Mouse (Mus musculus): ENCODE measurements around the gene Sgcb. TPM values are rescaled to one million over a fixed set of nuclear protein-coding genes. Genes with fewer than 3 reads are reported as not detected.

Sgcb gene
- polyA plus RNA-seq, 1 experiment from 2014 or later: 20.5 TPM

- DNase-seq (ENCODE audit: low spot score): no peak
- 86% methylated on average over 6 of the region's 6 CpGs for WGBS
Observed at GRCm38 (mm10) chr5:73604542-73604941, 43.0 kb downstream of the Sgcb start.

GRCm38 (mm10) chr5:73602865-73603264 lies 44.7 kb downstream of the Sgcb start:
- Histone ChIP-seq H3K4me3 (ENCODE audit: low read depth, low read length) (no peak overlapping the region), H3K4me1 (replicated peaks; ENCODE audit: control insufficient read depth, insufficient read depth, low read length) (peaks cover 4% of the 10 kb centered on the region; the same call in 1 of the 2 replicates), H3K9me3 (ENCODE audit: control insufficient read depth, low read length) (no peaks in the 10 kb centered on the region), H3K27me3 (ENCODE audit: control insufficient read depth, insufficient read depth, low read length) (no peaks in the 10 kb centered on the region), H3K27ac (ENCODE audit: low read depth, low read length) (no peak overlapping the region), H3K9ac (ENCODE audit: low read length) (no peak overlapping the region), H3K4me2 (ENCODE audit: low read depth, low read length, severe bottlenecking) (no peak overlapping the region), H3K36me3 (ENCODE audit: control insufficient read depth, insufficient read depth, low read length) (no peaks in the 10 kb centered on the region)
- DNase-seq (ENCODE audit: low spot score): no peak
- ATAC-seq (replicated peaks; ENCODE audit: low FRiP score): no peak
- WGBS: 87% methylated on average over 3 of the region's 3 CpGs

More at GRCm38 (mm10) chr5:73604542-73604941, 43.0 kb downstream of the Sgcb start:
- no peaks in the 10 kb centered on the region for H3K4me1 ChIP-seq (replicated peaks; ENCODE audit: control insufficient read depth, insufficient read depth, low read length)
- no peaks in the 10 kb centered on the region for H3K9me3 ChIP-seq (ENCODE audit: control insufficient read depth, low read length)
- no peak overlapping the region for H3K4me2 ChIP-seq (ENCODE audit: low read depth, low read length, severe bottlenecking)
- no peaks in the 10 kb centered on the region for H3K36me3 ChIP-seq (ENCODE audit: control insufficient read depth, insufficient read depth, low read length)
- H3K9ac ChIP-seq (ENCODE audit: low read length): no peak overlapping the region
- H3K4me3 ChIP-seq (ENCODE audit: low read depth, low read length): no peak overlapping the region
- no peak overlapping the region for H3K27ac ChIP-seq (ENCODE audit: low read depth, low read length)
- no peak for ATAC-seq (replicated peaks; ENCODE audit: low FRiP score)
- H3K27me3 ChIP-seq (ENCODE audit: control insufficient read depth, insufficient read depth, low read length): no peaks in the 10 kb centered on the region

- Histone ChIP-seq H3K4me1 (replicated peaks; ENCODE audit: control insufficient read depth, insufficient read depth, low read length) (peaks cover 4% of the 10 kb centered on the region; the same call in 1 of the 2 replicates), H3K4me2 (ENCODE audit: low read depth, low read length, severe bottlenecking) (no peak overlapping the region), H3K36me3 (ENCODE audit: control insufficient read depth, insufficient read depth, low read length) (no peaks in the 10 kb centered on the region), H3K9me3 (ENCODE audit: control insufficient read depth, low read length) (no peaks in the 10 kb centered on the region), H3K4me3 (ENCODE audit: low read depth, low read length) (no peak overlapping the region), H3K27me3 (ENCODE audit: control insufficient read depth, insufficient read depth, low read length) (no peaks in the 10 kb centered on the region), H3K27ac (ENCODE audit: low read depth, low read length) (no peak overlapping the region), H3K9ac (ENCODE audit: low read length) (no peak overlapping the region)
- no peak for ATAC-seq (replicated peaks; ENCODE audit: low FRiP score)
- 61% methylated on average over 8 of the region's 8 CpGs for WGBS
- no peak for DNase-seq (ENCODE audit: low spot score)
Observed at GRCm38 (mm10) chr5:73601361-73601763, 46.2 kb downstream of the Sgcb start.

GRCm38 (mm10) chr5:73599991-73600390 lies 47.6 kb downstream of the Sgcb start:
- Histone ChIP-seq H3K4me2 (ENCODE audit: low read depth, low read length, severe bottlenecking) (no peak overlapping the region), H3K4me1 (replicated peaks; ENCODE audit: control insufficient read depth, insufficient read depth, low read length) (peaks cover 4% of the 10 kb centered on the region; the same call in 1 of the 2 replicates), H3K36me3 (ENCODE audit: control insufficient read depth, insufficient read depth, low read length) (no peaks in the 10 kb centered on the region), H3K9me3 (ENCODE audit: control insufficient read depth, low read length) (no peaks in the 10 kb centered on the region), H3K27ac (ENCODE audit: low read depth, low read length) (no peak overlapping the region), H3K4me3 (ENCODE audit: low read depth, low read length) (no peak overlapping the region), H3K9ac (ENCODE audit: low read length) (no peak overlapping the region), H3K27me3 (ENCODE audit: control insufficient read depth, insufficient read depth, low read length) (no peaks in the 10 kb centered on the region)
- 84% methylated on average over 2 of the region's 2 CpGs for WGBS
- DNase-seq (ENCODE audit: low spot score): no peak
- ATAC-seq (replicated peaks; ENCODE audit: low FRiP score): no peak

GRCm38 (mm10) chr5:73598943-73599695 lies 48.5 kb downstream of the Sgcb start:
- Histone ChIP-seq H3K36me3 (ENCODE audit: control insufficient read depth, insufficient read depth, low read length) (no peaks in the 10 kb centered on the region), H3K9ac (ENCODE audit: low read length) (no peak overlapping the region), H3K9me3 (ENCODE audit: control insufficient read depth, low read length) (no peaks in the 10 kb centered on the region), H3K4me3 (ENCODE audit: low read depth, low read length) (no peak overlapping the region), H3K4me1 (replicated peaks; ENCODE audit: control insufficient read depth, insufficient read depth, low read length) (peaks cover 4% of the 10 kb centered on the region; the same call in 1 of the 2 replicates), H3K27ac (ENCODE audit: low read depth, low read length) (no peak overlapping the region), H3K4me2 (ENCODE audit: low read depth, low read length, severe bottlenecking) (no peak overlapping the region), H3K27me3 (ENCODE audit: control insufficient read depth, insufficient read depth, low read length) (no peaks in the 10 kb centered on the region)
- peak; percentile 71 for ATAC-seq (replicated peaks; ENCODE audit: low FRiP score)
- WGBS: 56% methylated on average over 5 of the region's 5 CpGs
- DNase-seq (ENCODE audit: low spot score): no peak

- H3K27ac ChIP-seq (ENCODE audit: low read depth, low read length): no peak overlapping the region
- no peak for DNase-seq (ENCODE audit: low spot score)
Observed at GRCm38 (mm10) chr5:73587119-73587518, 60.5 kb downstream of the Sgcb start.

GRCm38 (mm10) chr5:73586597-73586996 lies 61.0 kb downstream of the Sgcb start:
- ATAC-seq (replicated peaks; ENCODE audit: low FRiP score): no peak

More at GRCm38 (mm10) chr5:73587119-73587518, 60.5 kb downstream of the Sgcb start:
- Histone ChIP-seq H3K9me3 (ENCODE audit: control insufficient read depth, low read length) (no peaks in the 10 kb centered on the region), H3K9ac (ENCODE audit: low read length) (no peak overlapping the region), H3K4me1 (replicated peaks; ENCODE audit: control insufficient read depth, insufficient read depth, low read length) (peaks cover 3% of the 10 kb centered on the region; the same call in 1 of the 2 replicates), H3K27me3 (ENCODE audit: control insufficient read depth, insufficient read depth, low read length) (no peaks in the 10 kb centered on the region), H3K36me3 (ENCODE audit: control insufficient read depth, insufficient read depth, low read length) (no peaks in the 10 kb centered on the region), H3K4me3 (ENCODE audit: low read depth, low read length) (no peak overlapping the region), H3K4me2 (ENCODE audit: low read depth, low read length, severe bottlenecking) (no peak overlapping the region)
- no peak for ATAC-seq (replicated peaks; ENCODE audit: low FRiP score)
- WGBS: 80% methylated on average over 3 of the region's 3 CpGs

GRCm38 (mm10) chr5:73585212-73586115 lies 62.1 kb downstream of the Sgcb start:
- Histone ChIP-seq H3K4me1 (replicated peaks; ENCODE audit: control insufficient read depth, insufficient read depth, low read length) (peaks cover 3% of the 10 kb centered on the region; the same call in 1 of the 2 replicates), H3K4me2 (ENCODE audit: low read depth, low read length, severe bottlenecking) (no peak overlapping the region), H3K9ac (ENCODE audit: low read length) (no peak overlapping the region), H3K36me3 (ENCODE audit: control insufficient read depth, insufficient read depth, low read length) (no peaks in the 10 kb centered on the region), H3K27me3 (ENCODE audit: control insufficient read depth, insufficient read depth, low read length) (no peaks in the 10 kb centered on the region), H3K4me3 (ENCODE audit: low read depth, low read length) (no peak overlapping the region), H3K27ac (ENCODE audit: low read depth, low read length) (peak overlapping the region; percentile 37; the same call in 1 of the 2 replicates), H3K9me3 (ENCODE audit: control insufficient read depth, low read length) (no peaks in the 10 kb centered on the region)
- DNase-seq (ENCODE audit: low spot score) (no peak), ATAC-seq (replicated peaks; ENCODE audit: low FRiP score) (no peak)
- 38% methylated on average over 7 of the region's 7 CpGs for WGBS

More at GRCm38 (mm10) chr5:73586597-73586996, 61.0 kb downstream of the Sgcb start:
- Histone ChIP-seq H3K9ac (ENCODE audit: low read length) (no peak overlapping the region), H3K27ac (ENCODE audit: low read depth, low read length) (no peak overlapping the region), H3K27me3 (ENCODE audit: control insufficient read depth, insufficient read depth, low read length) (no peaks in the 10 kb centered on the region), H3K9me3 (ENCODE audit: control insufficient read depth, low read length) (no peaks in the 10 kb centered on the region), H3K4me1 (replicated peaks; ENCODE audit: control insufficient read depth, insufficient read depth, low read length) (peaks cover 3% of the 10 kb centered on the region; the same call in 1 of the 2 replicates), H3K4me3 (ENCODE audit: low read depth, low read length) (no peak overlapping the region), H3K36me3 (ENCODE audit: control insufficient read depth, insufficient read depth, low read length) (no peaks in the 10 kb centered on the region), H3K4me2 (ENCODE audit: low read depth, low read length, severe bottlenecking) (no peak overlapping the region)
- no peak for DNase-seq (ENCODE audit: low spot score)
- 76% methylated on average over 4 of the region's 4 CpGs for WGBS
